Mouse (Mus musculus): ENCODE results near the gene Mthfd1l.

Gene Mthfd1l

GRCm38 (mm10) chr10:4079643-4080244 is 106.8 kb downstream of the Mthfd1l start:
- no peak for DNase-seq (ENCODE audit: low read depth, low spot score)

- DNase-seq (ENCODE audit: low read depth, low spot score) = no peak
Measured at GRCm38 (mm10) chr10:4083609-4084008, 110.7 kb downstream of the Mthfd1l start.

- no peak for DNase-seq (ENCODE audit: low read depth, low spot score)
Measured at GRCm38 (mm10) chr10:4084907-4085306, 112.0 kb downstream of the Mthfd1l start.

DNA sequence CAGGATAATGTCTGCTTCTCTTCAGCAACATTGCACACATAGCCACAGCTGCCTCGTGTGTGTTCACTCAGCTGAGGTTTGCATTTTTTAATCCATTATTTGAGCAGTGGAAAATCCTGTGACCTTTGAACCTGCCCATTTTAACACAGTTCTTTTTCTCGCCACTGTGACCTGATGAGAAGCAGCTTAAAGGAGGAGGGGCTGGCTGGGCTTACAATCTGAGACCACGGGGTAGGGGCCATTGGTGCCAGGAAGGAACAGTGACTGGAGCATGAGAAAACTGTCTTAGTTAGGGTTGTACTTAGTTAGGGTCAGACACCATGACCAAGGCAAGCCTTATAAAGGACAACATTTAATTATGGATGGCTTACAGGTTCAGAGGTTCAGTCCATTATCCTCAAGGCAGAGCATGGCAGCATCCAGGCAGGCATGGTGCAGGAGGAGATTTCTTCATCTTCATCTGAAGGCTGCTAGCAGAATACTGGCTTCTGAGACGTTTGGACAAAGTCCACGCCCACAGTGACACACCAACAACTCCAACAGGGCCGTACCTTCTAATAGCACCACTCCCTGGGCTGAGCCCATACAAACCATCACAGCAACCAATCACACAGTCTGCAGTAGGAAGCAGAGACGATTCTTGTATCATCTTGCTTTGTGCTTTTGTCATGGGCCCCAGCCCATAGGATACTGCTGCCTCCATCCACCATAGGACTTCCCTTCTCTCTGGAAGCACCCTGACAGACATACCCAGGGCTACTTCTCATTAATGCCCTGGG is 112.6 kb downstream of the Mthfd1l start:
- DNase-seq (ENCODE audit: low read depth, low spot score) = no peak

GRCm38 (mm10) chr10:4087563-4087962 is 114.6 kb downstream of the Mthfd1l start:
- DNase-seq (ENCODE audit: low read depth, low spot score) = no peak

GRCm38 (mm10) chr10:4088744-4089414 is 116.0 kb downstream of the Mthfd1l start:
- no peak for DNase-seq (ENCODE audit: low read depth, low spot score)

DNA sequence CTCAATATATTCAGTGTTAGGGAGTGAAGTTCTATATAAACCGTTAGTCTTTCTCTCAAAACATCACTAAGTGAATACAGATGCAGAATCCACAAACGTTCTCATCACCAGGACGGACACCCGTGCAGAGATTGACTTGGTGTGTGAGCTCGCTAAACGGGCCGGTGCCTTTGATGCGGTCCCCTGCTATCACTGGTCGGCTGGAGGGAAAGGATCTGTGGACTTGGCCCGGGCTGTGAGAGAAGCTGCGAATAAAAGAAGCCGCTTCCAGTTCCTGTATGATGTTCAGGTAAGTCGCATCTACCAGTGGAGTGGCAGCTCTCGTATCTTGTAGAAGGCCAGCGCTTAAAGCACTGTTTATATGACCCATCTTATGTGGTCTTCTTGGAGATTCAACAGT is 117.0 kb downstream of the Mthfd1l start:
- DNase-seq (ENCODE audit: low read depth, low spot score) = no peak

DNA sequence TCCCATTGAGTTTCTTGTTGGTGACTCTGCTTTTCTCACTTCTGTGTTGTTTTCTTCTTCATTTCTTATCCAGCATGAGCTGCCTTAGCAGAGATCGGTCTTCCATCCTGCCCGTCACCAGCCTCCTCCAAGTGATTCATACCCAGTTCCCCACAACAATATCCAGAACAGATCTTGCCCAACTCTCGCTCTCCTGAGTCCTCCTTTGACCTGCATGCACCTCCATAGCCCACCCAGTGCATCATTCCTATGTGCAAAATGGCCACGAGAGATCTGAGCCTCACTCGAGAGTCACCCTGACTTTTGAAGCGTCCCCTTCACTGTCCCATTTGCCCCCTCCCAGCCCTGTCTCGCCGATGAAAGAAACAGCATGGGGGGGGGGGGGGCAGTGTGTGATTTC is 120.1 kb downstream of the Mthfd1l start:
- no peak for DNase-seq (ENCODE audit: low read depth, low spot score)

GRCm38 (mm10) chr10:4094093-4094817 is 121.3 kb downstream of the Mthfd1l start:
- DNase-seq (ENCODE audit: low read depth, low spot score) = no peak

- DNase-seq (ENCODE audit: low read depth, low spot score) = no peak
Measured at GRCm38 (mm10) chr10:4096151-4096550, 123.2 kb downstream of the Mthfd1l start.

DNA sequence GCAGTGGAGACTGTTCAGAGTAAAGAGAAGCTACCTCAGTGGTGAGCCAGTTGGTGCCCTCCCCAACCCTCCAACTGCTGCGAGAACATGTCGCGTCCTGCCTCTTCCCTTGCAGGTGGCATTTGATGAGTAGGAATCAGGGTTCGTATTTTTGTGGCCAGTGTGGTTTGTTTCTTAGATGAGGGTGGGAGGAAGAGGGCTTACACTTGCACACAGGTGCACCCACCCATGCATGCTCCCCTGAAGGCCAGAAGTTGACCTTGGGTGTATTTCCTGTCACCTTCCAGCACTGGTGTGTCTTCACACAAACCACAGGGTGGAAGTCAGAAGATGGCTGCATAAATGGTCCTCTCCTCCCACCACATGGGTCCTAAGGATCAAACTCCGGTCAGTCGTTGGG is 127.1 kb downstream of the Mthfd1l start:
- no peak for DNase-seq (ENCODE audit: low read depth, low spot score)

DNA sequence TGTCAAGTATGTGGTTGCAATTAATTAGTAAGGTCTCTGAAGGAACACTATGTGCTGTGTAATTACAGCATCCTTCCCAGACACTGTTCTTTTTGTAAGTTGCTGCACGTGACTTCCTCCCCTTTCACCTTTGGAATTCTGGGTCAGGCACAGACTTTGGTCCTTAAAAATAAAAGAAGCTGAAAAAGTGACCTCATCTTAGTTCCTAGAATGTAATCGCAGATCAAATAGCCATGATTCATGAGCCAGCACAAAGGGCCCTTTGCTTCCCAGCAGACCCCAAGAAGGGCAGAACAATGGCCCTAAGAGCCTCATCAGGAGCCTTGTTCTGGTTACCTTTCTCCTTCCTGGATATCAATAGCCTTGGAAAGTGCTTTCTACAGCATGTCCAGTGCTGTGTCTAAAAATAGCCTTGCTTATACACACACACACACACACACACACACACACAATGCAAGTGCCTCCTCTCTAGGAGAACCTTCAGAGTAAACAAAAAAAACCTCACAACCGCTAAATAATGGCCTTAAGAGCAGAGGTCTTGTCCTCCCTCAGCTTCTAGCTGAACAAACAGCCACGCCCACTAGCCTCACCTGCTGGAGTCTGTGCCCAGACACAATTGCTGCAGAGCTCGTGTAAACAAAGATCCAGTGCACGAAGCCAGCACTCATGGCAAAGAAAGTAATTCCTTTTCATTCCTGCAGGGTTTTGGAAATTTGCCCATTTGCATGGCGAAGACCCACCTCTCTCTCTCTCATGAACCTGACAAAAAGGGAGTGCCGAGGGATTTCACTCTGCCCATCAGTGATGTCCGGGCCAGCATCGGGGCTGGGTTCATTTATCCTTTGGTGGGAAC is 133.0 kb downstream of the Mthfd1l start:
- DNase-seq (ENCODE audit: low read depth, low spot score) = no peak

DNA sequence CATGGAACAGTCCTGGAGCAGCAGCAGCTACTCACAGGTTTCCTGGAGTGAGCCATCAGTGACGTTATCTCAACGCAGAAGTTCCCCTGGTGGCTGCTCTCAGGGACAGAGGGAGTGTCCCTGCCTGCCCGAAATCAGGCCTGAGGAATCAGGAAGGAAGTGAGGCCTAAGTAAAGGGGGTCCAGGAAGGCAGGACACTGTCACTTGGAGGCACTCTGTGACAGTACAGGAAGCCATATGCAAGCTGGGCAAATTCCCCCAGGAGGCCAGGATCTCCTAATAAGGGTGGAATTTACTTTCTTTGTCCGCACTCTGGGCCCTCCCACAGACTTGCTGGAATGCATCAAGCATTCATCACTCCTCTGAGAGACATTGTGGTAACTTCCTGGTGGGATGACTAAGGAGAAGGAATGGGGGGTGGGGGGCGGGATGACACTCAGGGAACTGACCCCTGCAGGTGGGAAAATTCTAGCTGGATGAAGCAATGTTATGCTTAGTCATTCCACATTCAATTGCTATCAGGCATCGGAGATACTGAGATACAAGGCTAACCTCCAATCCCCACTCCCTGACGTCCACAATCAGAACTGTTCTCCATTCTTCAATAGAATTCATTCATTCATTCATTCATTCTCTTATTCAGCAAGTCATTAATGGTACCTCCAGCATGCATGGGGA is 134.9 kb downstream of the Mthfd1l start:
- DNase-seq (ENCODE audit: low read depth, low spot score) = no peak

DNA sequence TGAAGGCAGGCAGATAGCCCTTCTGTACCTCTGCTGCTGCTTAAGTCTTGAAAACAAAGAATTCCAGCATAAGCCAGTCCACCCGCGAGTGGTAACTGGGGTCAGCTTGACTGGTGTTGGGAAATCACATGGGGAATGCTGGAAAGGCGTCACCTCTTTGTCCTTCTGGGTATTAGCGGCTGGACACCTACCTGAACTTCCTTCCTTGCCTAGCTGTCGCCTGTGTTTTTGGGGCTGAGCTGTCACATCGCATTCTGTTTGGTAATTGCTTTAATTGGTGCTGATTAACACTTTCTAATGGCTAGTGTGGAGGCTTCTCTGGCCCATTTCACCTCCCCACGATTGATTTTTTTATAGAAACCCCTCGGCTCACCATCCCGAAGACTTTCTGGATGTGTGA is 135.5 kb downstream of the Mthfd1l start:
- no peak for DNase-seq (ENCODE audit: low read depth, low spot score)

DNA sequence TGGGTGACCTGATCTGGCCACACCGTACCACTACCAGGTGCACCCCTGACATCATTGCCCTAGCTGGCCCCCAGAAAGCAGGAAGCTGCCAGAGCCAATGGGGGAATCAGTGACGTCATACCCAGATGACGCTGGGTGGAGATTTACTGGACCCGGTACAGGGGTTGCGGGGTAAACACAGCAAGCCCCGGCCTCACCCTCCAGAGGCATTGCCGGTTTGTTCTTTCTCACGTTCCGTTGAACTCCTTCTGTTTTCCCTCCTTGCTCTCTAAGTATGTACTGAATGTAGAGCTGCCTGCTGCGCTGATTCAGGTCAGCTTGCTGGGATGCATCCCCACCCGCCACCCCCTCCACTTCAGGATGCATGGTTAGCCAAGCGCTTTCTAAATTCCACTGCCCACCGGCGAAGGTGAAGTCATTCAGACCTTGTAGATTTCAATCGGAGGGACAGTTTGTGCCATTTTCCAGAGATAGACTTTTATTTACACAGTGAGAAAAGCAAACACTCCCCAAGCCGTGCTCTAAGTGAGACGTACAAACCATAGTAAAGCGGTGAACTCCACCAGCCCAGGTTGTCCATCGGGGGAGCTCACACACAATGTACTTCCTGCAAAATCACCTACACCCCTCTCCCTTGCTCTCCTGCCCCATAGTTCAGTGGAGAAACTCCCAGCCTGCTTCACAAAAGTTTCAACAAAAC is 138.3 kb downstream of the Mthfd1l start:
- no peak for DNase-seq (ENCODE audit: low read depth, low spot score)

GRCm38 (mm10) chr10:4111795-4112139 is 138.8 kb downstream of the Mthfd1l start:
- DNase-seq (ENCODE audit: low read depth, low spot score) = no peak

DNA sequence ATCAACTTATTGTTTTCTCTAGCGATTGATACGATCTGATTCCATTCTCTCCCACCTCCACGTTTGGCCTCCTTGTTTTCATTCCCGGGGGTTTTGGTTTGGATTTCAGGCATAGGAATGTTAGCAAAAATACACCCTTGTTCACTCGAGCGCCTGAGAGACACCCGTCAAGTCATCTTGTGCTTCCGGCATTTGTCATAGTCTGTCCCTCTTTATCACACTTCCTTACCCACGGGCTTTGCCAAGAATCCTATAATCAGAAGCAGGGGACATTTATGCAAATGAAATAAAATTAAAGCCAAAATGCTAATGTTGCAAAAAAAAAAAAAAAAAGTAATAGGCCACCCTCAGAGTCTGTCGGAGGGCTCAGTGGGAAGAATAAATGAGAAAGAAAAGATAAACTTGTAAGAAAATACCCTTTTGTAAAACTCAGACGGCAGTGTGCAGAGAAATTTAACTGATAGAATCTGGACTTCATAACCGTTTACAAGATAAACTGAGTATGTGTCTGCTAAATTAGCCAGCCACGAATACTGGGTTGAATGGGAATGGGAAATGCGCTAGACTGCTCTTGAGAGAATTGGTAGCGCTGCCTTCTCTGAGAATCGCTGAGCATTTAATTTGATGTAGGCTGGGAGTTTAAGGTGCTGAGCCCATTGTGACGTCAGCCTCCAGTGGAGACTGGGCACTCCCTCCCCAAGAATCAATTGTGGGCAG is 139.9 kb downstream of the Mthfd1l start:
- DNase-seq (ENCODE audit: low read depth, low spot score) = no peak

GRCm38 (mm10) chr10:4113328-4113658 is 140.4 kb downstream of the Mthfd1l start:
- no peak for DNase-seq (ENCODE audit: low read depth, low spot score)

GRCm38 (mm10) chr10:4116653-4117052 is 143.7 kb downstream of the Mthfd1l start:
- no peak for DNase-seq (ENCODE audit: low read depth, low spot score)

DNA sequence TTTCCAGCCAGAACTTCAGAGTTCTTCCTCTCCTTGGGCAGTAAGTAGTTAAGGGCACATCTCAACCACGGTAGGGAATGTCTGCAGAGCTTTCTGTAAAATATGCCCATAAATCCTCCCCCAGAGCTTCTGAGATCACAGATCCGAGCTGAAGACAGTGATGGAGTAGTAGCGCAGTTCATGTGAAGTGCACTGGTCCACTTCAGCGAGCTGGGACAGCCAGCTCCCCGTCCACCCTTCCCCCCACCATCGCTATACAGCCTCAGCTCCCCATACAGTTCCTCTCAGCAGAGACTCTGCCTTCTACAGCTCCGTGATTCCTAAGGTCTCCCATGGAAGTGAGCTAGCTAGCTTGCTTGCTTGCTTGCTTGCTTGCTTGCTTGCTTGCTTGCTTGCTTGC is 144.2 kb downstream of the Mthfd1l start:
- no peak for DNase-seq (ENCODE audit: low read depth, low spot score)

Data from c-Kit-negative CD71-positive TER-119-positive erythroid progenitor cells, embryonic 14.5 days (primary cell).